Mouse (Mus musculus) ovary, adult 10 weeks (tissue): ENCODE results near the gene Olfr329-ps. TPM values are rescaled to one million over a fixed set of nuclear protein-coding genes. Genes with fewer than 3 reads are reported as not detected.

Experiments
- polyA plus RNA-seq: library from polyadenylated mRNA; stranded (reverse); fragments of 350-450 nt; fragmentation: Illumina TruSeq; extraction: RNeasy Lipid Tissue Mini Kit (QIAGEN cat#74804); gene quantifications from one replicate; pipeline ENCODE4 v1.2.3, GENCODE M21; 2014

Olfr329-ps gene
- 5.1 TPM for polyA plus RNA-seq

GRCm38 (mm10) chr11:58546322-58546721, at the start of gene Olfr329-ps:
Olfr329-ps (minus strand) TSS chr11:58546422.

GRCm38 (mm10) chr11:58594814-58595213, 48.6 kb upstream of the Olfr329-ps start, which contains the start of gene Olfr324:
Olfr324 (plus strand) TSS chr11:58595114.

GRCm38 (mm10) chr11:58577430-58577829, 31.2 kb upstream of the Olfr329-ps start, which contains the start of gene Olfr325:
Olfr325 (plus strand) TSS chr11:58577730.

DNA sequence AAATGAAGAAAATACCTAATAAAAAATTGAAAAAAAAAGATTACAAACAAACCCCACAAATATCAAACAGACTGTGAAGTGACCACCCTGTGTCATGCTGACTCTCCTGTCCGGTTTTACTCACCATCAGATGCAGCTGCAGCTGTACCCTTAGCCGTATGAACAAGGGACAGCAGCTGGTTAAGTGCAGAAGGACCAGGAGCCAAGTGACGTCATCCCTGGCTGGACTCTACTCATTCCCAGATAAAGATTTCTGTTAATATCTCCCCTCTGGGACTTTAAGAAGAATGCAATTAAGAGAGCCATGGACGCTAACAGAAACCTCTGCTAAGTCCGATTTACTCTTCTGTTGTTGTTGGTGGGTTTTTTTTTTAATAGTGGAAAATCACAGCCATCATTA, 24.2 kb upstream of the Olfr329-ps start, which contains the start of gene Olfr224:
Gene Olfr224, minus strand, starts transcription at position 149 of the 400 bp plus-strand sequence.

DNA sequence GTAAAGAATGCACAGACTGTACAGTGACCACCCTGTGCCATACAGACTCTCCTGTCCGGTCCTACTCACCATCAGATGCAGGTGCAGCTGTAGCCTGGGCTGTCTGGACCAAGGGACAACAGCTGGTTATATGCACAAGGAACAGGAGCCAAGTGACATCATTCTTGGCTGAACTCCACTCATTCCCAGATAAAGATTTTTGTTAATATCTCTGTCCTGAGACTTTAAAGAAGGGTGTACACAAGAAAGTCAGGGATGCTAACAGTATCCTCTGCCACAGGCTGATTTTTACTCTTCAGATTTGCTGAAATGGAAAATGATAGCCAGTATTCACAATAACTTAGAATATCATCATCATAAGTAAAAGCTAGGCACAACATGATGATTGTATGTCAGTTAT, 9.3 kb upstream of the Olfr329-ps start, which contains the start of gene Olfr328:
Gene Olfr328, minus strand, starts transcription at position 101 of the 400 bp plus-strand sequence.

DNA sequence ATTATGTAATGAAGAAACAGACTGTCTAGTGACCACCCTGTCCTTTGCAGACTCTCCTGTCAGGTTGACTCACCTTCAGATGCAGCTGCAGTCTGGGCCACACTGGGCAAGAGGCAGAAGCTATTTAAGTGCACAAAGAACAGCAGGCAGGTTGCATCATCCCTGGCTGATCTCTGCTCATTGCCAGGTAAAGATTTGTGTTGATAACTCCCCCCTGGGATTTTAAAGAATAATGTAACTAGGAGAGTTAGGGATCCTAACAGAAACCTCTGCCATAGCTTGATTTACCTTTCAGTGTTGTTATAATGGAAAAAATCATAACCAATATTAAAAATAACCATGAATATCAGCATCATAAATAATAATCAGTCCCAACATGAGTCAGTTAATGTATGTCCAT, 11.5 kb downstream of the Olfr329-ps start, which contains the start of gene Olfr330:
Gene Olfr330, minus strand, starts transcription at position 101 of the 400 bp plus-strand sequence.

GRCm38 (mm10) chr11:58502472-58502871, 43.8 kb downstream of the Olfr329-ps start, which contains the start of gene Olfr331:
Olfr331 (minus strand) TSS chr11:58502572.

GRCm38 (mm10) chr11:58492455-58492854, 53.8 kb downstream of the Olfr329-ps start, which contains the start of gene Olfr332:
Olfr332 (minus strand) TSS chr11:58492555.

Other genes with a start within 250 kb of the Olfr329-ps start
- 0.48 TPM for gene Zfp692, start 239.4 kb downstream of the Olfr329-ps start, polyA plus RNA-seq
- gene Zfp672, start 216.1 kb downstream of the Olfr329-ps start, polyA plus RNA-seq = 52.3 TPM
- 0.80 TPM for gene Sh3bp5l, start 215.7 kb downstream of the Olfr329-ps start, polyA plus RNA-seq
- gene Lypd8, start 167.4 kb downstream of the Olfr329-ps start, polyA plus RNA-seq = not detected
- not detected for gene 1810065E05Rik, start 125.3 kb downstream of the Olfr329-ps start, polyA plus RNA-seq
- not detected for gene Gm12253, start 113.9 kb downstream of the Olfr329-ps start, polyA plus RNA-seq
- not detected for gene Lypd9, start 93.5 kb downstream of the Olfr329-ps start, polyA plus RNA-seq
- gene Olfr30, start 84.2 kb downstream of the Olfr329-ps start, polyA plus RNA-seq = not detected
- gene Olfr332, start 53.9 kb downstream of the Olfr329-ps start, polyA plus RNA-seq = not detected
- not detected for gene Olfr331, start 43.9 kb downstream of the Olfr329-ps start, polyA plus RNA-seq
- gene Olfr330, start 11.6 kb downstream of the Olfr329-ps start, polyA plus RNA-seq = 4.5 TPM
- 0.20 TPM for gene Olfr328, start 9.2 kb upstream of the Olfr329-ps start, polyA plus RNA-seq
- not detected for gene Olfr224, start 24.1 kb upstream of the Olfr329-ps start, polyA plus RNA-seq
- gene Olfr325, start 31.3 kb upstream of the Olfr329-ps start, polyA plus RNA-seq = not detected
- not detected for gene Olfr324, start 48.7 kb upstream of the Olfr329-ps start, polyA plus RNA-seq
- 0.80 TPM for gene 2210407C18Rik, start 69.7 kb upstream of the Olfr329-ps start, polyA plus RNA-seq
- gene Olfr323, start 84.1 kb upstream of the Olfr329-ps start, polyA plus RNA-seq = not detected
- gene Trim58, start 94.0 kb upstream of the Olfr329-ps start, polyA plus RNA-seq = not detected
- not detected for gene Olfr322, start 112.4 kb upstream of the Olfr329-ps start, polyA plus RNA-seq
- gene Olfr320, start 134.7 kb upstream of the Olfr329-ps start, polyA plus RNA-seq = not detected
- gene Olfr319, start 152.7 kb upstream of the Olfr329-ps start, polyA plus RNA-seq = not detected
- not detected for gene Olfr318, start 177.6 kb upstream of the Olfr329-ps start, polyA plus RNA-seq
- gene Olfr317, start 192.8 kb upstream of the Olfr329-ps start, polyA plus RNA-seq = not detected
- not detected for gene Olfr316, start 206.3 kb upstream of the Olfr329-ps start, polyA plus RNA-seq
- not detected for gene Olfr315, start 226.8 kb upstream of the Olfr329-ps start, polyA plus RNA-seq
- gene Olfr314, start 236.5 kb upstream of the Olfr329-ps start, polyA plus RNA-seq = not detected